1 mouse cellular context compared by ENCODE assay signal in the genomic region with DNA sequence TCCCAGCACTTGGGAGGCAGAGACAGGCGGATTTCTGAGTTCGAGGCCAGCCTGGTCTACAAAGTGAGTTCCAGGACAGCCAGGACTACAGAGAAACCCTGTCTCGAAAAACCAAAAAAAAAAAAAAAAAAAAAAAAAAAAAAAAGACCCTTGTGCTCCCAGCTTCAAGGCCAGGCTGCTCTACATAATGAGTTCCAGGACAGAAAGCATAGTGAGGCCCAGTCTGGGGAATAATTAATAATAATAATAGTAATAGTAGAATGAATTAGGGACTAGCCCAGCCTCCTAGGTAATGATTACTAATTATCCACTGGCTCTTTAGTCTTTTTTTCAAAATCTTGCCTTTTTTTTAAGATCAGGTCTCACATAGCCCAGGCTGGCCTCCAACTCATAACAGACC.
TF ChIP-seq lines count a peak whose summit lies in the region.

No protein-coding gene starts in this region.

TF ChIP-seq in ES-E14, 5 proteins besides CTCF, POLR2A, EP300 and RAD21:
- TF ChIP-seq ZNF384 (IDR thresholded peaks at IDR 0.05; ENCODE audit: low read depth, low read length): peak; percentile 86
